Mouse (Mus musculus) left cerebral cortex, adult 9 months (tissue): ENCODE results near the gene Apold1.
A peak's percentile ranks its signal among the peaks of the same experiment; 100 is the strongest.

Source experiments
- DNase-seq, 2 experiments: peaks; one replicate each; pipeline ENCODE4 v3.0.0; 2022; ENCODE audit warnings: low spot score in 2 of 2

The Apold1 gene

DNA sequence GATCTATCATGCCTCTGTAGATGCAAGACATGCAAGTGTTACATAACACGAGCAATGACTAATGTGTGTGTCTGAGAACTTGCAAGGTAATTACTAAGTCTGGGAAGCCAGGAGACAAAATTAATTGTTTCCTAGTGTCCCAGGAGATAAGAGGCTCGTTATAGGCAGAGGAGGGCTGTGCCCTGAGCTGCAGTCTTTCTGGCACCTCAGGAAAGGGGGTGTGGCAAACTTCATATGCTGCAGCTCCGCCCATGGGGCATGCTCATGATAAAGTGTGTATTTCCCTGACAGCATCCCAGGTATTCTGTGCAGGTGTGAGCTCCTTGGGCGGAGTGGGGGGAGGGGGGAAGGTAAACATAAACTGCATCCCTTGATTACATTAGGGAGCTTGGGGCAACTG, 9.4 kb upstream of the Apold1 start:
- no peak for DNase-seq

DNA sequence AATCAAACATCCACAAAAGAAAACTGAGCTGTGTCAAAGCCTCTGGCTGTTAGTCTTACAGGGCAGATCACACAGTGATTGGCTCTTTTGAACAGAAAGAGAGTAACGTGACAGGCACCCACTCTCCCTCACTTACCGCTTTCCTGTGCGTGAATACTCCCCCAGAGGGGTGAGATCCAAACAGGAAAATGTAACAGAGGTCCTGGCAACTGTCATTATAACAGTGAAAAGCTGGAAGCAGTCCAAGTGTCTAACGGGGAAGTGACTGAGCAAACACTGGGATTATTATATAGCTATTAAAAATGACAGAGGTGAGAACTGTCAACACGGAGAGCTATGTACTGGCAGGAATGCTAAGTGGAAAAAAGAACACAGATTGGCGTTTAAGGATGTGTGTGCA, 4.9 kb upstream of the Apold1 start:
- no peak for DNase-seq

DNA sequence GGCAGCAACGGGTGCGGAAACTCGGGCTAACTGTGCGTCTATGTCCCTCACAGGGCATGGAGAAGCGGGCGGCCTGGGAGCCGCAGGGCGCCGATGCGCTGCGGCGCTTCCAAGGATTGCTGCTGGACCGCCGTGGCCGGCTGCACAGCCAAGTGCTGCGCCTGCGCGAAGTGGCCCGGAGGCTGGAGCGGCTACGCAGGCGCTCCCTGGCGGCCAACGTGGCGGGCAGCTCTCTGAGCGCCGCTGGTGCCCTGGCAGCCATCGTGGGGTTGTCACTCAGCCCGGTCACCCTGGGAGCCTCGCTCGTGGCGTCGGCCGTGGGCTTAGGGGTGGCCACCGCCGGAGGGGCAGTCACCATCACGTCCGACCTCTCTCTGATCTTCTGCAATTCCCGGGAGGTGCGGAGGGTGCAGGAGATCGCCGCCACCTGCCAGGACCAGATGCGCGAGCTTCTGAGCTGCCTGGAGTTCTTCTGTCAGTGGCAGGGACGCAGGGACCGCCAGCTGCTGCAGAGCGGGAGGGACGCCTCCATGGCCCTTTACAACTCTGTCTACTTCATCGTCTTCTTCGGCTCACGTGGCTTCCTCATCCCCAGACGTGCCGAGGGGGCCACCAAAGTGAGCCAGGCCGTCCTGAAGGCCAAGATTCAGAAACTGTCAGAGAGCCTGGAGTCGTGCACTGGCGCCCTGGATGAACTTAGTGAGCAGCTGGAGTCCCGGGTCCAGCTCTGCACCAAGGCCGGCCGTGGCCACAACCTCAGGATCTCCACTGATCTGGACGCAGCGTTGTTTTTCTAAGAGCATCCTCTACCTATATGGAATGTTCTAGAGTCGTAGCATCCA, 2.2 kb downstream of the Apold1 start:
- DNase-seq = peak in 1 of 2 experiments; percentile 86

DNA sequence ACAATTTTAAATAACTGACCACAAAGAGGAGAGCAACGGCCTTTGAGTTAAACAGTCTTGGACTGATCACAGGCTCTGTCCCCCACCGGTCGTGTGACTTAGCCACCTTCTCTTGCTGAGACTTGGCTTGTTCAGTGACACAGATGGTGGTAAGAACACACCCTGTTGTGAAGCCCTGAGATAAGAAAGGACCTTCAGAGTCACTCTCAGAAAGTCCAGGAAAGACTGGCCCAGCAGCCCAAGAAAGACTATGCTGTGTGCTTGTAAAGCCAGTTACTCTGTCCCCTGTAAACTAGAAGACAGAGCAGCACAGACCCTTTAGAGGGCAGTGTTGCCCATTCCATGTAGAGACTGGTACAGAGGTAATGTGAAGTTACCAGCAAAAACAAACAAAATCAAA, 3.2 kb downstream of the Apold1 start:
- peak in 1 of 2 experiments; percentile 34 for DNase-seq

DNA sequence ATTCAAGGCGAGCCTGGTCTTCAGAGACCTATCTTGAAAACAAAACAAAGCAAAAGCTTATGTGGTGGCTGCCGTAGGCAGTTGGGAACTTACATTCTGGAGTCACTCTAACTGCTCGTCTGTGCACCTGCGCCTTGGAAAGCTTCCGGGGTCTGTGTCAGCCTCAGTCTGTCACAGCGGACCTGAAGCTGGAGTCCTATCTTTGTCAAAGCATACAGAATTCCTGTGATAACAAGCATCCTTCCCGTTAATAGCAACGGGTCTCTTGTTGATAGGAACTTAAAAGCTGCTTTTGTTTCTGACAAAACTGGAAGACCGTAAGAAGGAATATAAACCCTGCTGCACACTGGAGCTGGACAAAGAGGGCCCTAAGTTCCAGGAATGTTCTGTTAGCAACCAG, 6.9 kb downstream of the Apold1 start:
- DNase-seq = no peak

DNA sequence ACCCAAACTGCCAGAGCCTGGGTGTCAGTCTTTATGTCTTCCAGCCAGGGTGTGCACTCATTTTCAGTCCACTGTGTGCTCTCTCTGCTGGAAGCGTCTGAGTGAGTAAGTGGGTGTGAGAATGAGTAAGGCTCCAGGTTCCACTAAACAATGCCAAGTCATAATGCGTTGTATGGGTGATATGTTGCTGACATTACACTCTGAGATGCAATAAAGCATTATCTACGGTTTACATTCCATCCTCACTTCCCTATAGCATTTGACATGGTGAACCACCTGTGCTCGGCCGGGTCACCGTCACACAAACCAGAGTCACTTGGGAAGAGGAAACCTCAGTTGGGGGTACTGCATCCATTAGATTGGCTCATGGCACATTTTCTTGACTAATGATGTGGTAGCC, 9.2 kb downstream of the Apold1 start:
- no peak for DNase-seq

DNA sequence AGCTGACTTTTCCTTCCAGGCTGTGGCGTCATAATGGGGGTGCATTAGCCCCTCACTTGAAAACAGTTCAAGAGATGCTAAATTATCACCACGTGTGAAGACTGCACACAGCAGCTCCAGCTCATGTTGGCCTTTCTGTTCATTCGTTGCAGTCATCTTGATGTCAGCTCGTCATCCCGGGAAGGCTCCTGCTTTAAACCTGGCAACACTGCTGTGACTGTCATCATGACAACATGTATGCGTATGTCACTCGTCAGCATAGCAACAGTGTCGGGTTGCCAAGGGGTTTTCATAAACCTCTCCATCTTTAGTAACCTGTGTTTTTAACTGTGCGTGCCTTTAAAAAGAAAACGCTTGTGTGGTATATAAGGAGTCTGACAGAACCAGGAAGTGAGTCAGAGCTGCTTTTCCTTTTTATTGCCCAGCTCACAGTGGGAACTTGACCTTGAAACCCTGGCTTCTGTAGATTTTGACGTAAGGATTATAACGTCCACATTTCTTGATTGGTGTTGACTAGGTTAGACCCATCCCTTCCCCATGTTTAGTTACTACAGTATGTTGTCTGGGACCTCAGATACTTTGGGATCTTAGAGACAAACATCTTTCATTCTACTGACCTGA, 12.6 kb downstream of the Apold1 start:
- peak; percentile 57 to 59 for DNase-seq

DNA sequence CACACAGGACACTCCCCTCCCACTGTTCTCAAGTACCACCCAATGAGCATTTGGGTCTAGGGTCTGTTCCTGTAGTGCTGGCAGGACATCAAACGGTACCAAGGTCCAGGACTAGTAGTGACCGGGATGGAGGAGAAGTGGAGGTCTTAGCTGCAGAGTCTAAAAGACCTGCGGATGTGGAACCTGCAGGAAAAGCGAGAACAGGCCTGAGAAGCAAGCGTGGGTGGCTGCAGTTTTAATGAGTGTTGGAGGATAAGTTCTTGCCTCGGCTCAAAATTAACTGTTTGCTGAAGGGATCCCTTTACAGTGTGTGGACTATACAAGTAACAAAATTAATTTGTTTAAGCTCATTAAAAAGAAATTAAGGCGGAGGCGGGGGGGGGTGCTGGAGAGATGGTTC, 13.5 kb downstream of the Apold1 start:
- peak in 1 of 2 experiments; percentile 59 for DNase-seq

DNA sequence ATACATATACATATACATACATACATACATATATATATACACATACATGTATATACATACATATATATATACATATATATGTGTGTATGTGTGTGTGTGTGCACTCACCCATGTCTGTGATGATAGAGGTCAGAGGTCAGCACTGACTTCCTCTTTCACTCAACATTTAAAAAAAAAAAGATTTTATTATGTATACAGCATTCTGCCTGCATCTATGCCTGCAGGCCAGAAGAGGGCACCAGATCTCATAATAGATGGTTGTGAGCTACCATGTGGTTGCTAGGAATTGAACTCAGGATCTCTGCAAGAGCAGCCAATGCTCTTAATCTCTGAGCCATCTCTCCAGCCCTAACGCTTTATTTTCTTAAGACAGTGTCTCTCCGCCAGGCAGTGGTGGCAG, 15.4 kb downstream of the Apold1 start:
- no peak for DNase-seq

DNA sequence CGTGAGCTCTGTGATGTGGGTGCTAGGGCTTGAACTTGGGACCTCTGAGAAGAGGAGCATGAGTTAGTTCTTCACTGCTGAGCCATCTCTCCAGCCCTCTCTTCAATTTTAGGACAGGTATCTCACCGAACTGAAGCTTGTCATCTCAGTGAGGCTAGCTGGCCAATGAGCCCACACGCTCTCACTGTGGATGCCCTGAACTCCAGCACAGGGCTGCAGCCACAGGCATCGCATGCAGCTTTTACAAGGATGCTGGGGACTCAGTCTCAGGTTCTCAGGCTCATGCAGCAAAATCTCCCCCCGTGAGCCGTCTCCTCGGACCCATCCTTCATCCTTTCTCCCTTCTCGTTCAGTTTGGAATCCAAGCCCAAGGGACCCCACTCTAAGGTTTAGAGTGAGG, 16.6 kb downstream of the Apold1 start:
- no peak for DNase-seq

DNA sequence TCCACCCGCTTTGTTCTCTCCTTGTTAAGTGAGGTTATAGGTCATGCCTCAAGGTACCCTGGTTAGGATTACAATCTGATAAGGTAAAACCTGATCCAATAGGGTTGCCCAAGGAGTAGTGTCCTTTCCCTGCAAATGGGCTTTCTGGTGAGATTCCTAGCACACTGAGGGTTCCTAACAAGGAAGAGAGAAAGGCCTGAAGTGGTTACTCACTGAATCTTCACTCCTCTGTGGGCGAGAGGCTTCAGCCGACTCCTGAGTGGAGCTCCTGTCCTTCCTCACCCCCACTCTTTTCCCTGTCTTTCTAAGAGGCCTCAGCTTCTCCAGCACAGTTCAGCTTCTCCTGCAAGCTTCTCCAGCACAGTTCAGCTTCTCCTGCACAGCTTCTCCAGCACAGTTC, 17.3 kb downstream of the Apold1 start:
- no peak for DNase-seq

DNA sequence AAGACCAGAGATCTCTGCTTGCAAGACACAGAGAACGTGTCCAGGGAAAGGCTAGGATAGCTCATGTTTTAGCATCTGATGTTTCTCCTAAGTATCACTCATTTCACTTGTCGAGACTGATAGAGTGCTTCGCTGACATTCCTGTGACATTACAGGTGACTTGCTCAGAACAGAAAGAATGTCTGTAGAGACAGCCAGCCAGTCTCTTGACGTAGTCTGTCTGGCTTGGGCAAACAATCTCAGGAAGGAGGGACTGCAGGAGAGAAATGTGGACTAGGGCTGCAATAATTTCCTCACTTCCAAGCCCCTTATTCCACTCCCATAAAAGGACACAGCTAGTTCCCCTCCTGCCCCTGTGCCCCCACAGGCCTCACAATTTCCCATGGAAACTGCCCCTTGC, 18.8 kb downstream of the Apold1 start:
- DNase-seq = no peak

DNA sequence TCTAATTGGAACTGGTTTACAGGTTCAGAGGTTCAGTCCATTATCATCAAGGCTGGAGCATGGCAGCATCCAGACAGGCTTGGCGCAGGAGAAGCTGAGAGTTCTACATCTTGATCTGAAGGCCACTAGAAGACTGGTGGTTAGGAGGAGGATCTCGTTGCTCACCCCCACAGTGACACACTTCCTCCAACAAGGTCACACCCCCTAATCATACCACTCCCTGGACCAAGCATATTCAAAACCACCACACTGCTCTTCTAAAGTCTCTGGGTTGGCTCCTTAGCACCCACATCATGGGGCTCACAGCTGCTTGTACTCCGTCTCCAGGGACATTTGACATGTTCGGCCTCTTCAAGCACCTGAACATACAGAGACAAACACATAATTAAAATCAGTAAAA, 20.5 kb downstream of the Apold1 start:
- DNase-seq = no peak

DNA sequence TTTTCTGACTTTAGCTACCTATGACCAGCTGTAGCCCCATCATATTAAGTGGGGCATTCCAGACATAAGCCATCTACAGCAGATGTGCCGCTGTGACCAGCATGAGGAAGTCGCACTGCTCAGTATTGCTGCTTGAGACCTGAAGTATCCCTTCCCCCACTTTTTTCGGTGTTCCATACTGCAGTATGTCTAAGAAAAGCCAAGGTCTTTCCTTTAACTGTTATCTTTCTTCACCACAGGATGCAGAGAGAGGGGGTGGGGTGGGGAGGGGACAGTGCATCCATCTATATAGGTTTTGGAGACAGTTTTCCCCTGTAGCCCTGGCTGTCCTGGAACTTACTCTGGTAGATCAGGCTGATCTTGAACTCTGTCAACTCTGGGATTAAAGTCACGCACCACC, 24.9 kb downstream of the Apold1 start:
- no peak for DNase-seq

DNA sequence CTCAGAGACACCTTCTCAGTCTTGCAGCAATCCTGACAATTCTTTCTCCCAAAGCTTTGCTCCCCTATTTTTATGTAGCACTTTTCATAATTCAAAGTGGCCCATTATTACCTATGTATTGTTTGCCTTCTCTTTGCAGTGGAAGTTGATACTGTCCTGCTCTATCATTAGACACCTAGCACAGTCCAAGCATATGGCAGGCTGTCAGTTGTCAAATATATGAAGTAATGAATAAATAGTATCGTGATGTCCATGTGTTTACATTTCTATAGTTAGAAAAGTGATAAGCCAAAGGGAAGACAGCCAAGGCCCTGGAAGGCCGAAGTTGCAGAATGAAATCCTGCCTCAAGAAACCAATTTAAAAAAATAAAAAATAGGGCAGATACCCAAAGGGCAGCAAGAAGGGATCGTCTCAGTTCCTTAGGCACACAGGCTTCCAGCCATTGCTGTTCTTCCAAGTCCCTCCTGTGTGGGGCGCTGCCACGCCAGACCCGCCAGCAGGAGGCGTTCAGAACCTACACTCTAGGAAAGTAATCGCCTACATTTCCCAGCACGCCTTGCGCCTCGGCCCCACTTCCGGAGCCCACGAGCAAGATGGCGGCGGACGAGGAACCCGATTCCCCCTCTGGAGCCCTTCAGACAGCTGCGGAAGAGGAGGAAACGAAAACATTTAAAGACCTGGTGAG, 29.7 kb downstream of the Apold1 start, which contains the start of gene Ddx47:
TSS of gene Ddx47 (plus strand) at position 565 of the 686 bp plus-strand sequence.
- peak; percentile 81 to 98 for DNase-seq

DNA sequence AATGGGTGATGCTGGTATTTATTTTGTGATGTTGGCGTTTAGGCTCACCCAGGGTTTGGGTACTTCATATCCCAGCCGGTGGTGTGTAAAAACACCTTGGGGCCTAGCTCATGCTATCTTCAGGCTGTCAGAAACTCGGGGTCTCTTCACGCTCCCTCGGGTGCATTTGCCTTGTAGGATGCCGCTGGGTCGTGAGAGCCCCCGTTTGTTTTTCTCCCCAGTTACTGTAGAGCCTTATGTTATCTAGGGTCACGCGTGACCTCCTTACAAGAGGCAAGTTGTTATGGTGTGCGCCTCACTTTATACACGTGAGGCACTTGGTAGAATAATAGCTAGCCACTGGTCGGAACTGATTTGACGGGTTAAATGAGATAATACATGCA, 30.2 kb downstream of the Apold1 start:
- DNase-seq = peak in 1 of 2 experiments; percentile 16

DNA sequence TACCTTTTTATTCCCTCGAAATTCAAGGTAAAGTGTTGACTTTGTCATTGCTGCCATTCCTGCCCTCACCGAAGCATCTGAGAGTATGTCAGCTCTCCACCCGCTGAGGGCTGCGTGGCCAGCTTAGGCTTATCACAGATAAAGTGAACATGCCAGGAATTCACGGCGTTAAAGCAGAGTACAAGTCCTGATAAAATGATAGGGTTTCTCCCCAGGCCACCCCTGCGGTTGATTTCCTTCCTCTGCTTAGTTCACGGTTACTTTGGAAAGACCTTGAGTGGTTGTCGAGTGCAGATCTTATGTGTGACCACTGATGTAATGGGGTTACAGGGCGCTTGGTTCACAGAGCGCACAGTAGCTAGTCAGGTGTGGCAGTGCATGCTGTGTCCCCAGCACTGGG, 35.7 kb downstream of the Apold1 start:
- DNase-seq = no peak

DNA sequence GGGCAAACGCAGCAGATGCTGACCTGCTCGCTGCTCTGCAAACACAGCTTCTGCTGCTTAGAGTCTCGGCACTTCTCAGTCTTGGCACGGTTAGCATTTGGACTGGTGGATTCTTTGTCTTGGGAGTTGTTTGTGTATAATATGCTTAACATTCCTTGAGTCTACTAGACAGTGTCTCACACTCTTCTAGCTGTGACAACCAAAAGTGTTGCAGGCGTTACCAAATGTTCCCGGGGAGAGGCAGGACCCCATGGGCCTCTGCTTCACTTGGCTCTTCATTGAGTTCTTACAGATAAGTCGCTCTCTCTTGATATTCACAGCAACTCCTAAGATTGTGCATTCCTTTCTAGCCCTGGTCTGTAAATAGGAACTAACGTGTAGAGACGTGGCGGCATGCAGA, 38.0 kb downstream of the Apold1 start:
- no peak for DNase-seq

DNA sequence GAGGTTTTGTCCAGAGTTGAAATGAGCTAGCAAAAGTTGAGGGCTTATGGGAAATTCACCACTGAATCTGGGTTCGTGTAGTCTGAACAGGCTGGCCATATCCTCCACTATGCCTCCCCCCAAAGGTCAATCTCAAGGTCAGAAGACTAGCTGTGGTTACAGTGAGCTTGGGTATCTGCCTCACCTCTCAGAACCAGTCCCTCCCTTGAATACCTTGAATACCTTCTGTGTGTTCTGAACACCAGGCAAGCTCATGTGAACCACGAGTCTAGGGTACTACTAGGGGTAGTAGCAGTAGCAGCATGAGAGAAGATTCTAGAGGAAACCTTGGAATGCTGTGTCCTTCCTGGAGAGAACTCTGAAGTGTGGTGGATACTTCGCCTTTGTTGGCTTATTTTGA, 40.1 kb downstream of the Apold1 start:
- DNase-seq = no peak

DNA sequence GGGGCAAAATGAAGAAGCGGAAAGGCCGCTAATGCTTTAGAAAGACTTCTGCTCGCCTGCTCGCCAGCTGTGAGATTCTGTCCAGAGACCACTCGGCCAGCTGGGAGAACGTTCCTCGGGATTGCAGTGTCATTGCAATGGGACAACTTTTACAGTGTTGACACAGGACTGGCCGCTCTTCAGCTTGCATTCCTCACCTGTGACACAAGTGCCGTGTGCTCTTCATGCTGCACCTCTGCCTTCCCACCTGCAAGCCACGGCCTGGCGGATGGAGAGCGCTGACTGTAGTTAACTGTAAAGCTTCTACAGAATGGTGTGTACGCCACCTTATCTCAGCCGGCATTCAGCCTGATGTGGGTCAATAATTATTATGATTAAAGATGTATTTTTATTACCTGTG, 41.9 kb downstream of the Apold1 start:
- no peak for DNase-seq

DNA sequence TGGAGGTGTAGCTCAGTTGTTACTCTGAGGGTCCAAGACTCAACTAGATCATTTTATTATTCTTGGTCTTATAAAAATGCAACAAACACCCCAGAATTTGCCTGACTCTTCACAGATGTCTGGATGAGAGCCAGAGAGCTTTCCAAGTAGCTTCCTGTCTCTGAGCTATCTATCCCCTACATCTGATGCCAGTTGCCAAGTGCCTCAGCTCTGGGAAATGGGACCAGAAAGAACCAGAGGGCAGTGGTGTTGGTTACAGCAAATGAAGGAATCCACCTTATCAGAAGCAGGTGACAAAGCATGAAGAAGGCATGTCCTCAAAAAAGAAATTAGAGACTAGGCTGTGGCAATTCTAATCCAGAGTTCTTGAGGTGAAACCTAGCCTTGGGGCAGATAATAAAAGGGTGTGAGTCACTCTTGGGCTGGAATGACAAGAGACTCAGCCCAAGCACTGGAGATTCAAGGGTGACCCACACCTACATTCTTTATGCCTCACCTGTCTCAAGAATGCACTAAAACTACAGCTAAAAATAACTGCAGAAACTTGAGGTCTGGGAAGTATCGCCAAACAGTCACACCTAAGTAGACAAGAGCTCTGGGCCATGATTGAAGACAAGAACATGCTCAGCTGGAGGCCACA, 43.4 kb downstream of the Apold1 start:
- DNase-seq = no peak

DNA sequence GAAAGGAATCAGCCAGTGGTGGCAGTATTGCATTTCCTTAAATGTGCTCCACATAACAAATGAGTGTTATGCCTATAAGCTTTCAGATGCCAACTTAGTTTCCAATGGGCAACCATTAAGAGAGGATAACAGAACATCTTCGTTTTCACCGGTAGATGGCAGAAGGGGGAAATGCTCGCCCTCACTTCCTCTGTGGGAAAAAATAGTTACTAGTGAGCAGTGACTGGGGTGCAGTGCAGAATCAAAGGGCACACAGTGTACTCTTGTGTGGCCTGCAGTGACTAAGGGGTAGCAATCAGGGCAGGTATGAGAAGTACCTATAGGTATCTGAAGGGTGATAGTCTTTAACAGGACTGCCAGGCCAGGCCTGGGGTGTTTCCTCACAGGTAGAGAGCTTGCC, 44.7 kb downstream of the Apold1 start:
- DNase-seq = peak in 1 of 2 experiments; percentile 40
